Mouse (Mus musculus) kidney, postnatal 0 days (tissue): ENCODE measurements around the gene Bub1b. TPM values are rescaled to one million over a fixed set of nuclear protein-coding genes. Genes with fewer than 3 reads are reported as not detected.
"Not testable (repeated sequence)": the region's sequence is repeated elsewhere in the genome, so short reads cannot be mapped to it uniquely, and the experiment has no call there.

ENCODE experiments used
- ATAC-seq: fragments of 200-750 bp; cut with Nextera tagmentation; replicated peaks from 2 replicates; pipeline ENCODE4 v1.8.0; 2017; ENCODE audit warnings: low read depth, moderate number of reproducible peaks, moderate TSS enrichment, moderate library complexity; ENCODE audit not compliant: low FRiP score
- DNase-seq: peaks from one replicate; pipeline ENCODE4 v3.0.0-alpha.2; 2016; ENCODE audit warnings: low spot score
- H3K27ac ChIP-seq: fragments of 300-500 bp; sonication (generic); 2 replicates; pipeline ENCODE4 v1.5.1; 2014; ENCODE audit warnings: mild to moderate bottlenecking
- H3K27me3 ChIP-seq: fragments of 300-500 bp; sonication (generic); 2 replicates; pipeline ENCODE4 v1.6.1; 2014; ENCODE audit warnings: low read length, mixed read lengths; ENCODE audit not compliant: insufficient read depth
- H3K36me3 ChIP-seq: fragments of 300-500 bp; sonication (generic); 2 replicates; pipeline ENCODE4 v1.6.1; 2014; ENCODE audit warnings: low read length, mixed read lengths; ENCODE audit not compliant: insufficient read depth
- H3K4me1 ChIP-seq: fragments of 300-500 bp; sonication (generic); replicated peaks from 2 replicates; pipeline ENCODE4 v1.6.1; 2014; ENCODE audit warnings: antibody characterized with exemption, low read length, mixed read lengths; ENCODE audit not compliant: insufficient read depth
- H3K4me2 ChIP-seq: fragments of 300-500 bp; sonication (generic); 2 replicates; pipeline ENCODE4 v1.6.1; 2014; ENCODE audit warnings: mild to moderate bottlenecking, low read length, moderate library complexity, mixed read lengths
- H3K4me3 ChIP-seq: fragments of 300-500 bp; sonication (generic); replicated peaks from 2 replicates; pipeline ENCODE4 v1.5.1; 2014; ENCODE audit warnings: low read depth, low read length
- H3K9ac ChIP-seq: fragments of 300-500 bp; sonication (generic); 2 replicates; pipeline ENCODE4 v1.6.1; 2014; ENCODE audit warnings: low read depth, low read length
- H3K9me3 ChIP-seq: fragments of 300-500 bp; sonication (generic); replicated peaks from 2 replicates; pipeline ENCODE4 v1.6.1; 2016; ENCODE audit warnings: low read length, inconsistent platforms, mixed read lengths
- CTCF ChIP-seq: IDR thresholded peaks from 2 replicates; pipeline ENCODE4 v1.5.1; 2016; ENCODE audit warnings: antibody characterized with exemption, low read depth, mild to moderate bottlenecking, moderate library complexity
- WGBS: fragments of 180-500 bp; shearing (Covaris S2); extraction: QIAGEN DNeasy Blood & Tissue Kit; methylation state at CpG from one replicate; pipeline ENCODE4 v1.1.7; 2014; 5-methylcytosine and 5-hydroxymethylcytosine counted together
- polyA plus RNA-seq: library from polyadenylated mRNA; unstranded; fragments of >200 nt; fragmentation: Nextera tagmentation; extraction: Ambion mirVana; gene quantifications from 2 replicates; pipeline ENCODE4 v1.2.1, GENCODE M21; 2015

Bub1b gene
- 28.7 and 34.2 TPM in 2 replicates for polyA plus RNA-seq

DNA sequence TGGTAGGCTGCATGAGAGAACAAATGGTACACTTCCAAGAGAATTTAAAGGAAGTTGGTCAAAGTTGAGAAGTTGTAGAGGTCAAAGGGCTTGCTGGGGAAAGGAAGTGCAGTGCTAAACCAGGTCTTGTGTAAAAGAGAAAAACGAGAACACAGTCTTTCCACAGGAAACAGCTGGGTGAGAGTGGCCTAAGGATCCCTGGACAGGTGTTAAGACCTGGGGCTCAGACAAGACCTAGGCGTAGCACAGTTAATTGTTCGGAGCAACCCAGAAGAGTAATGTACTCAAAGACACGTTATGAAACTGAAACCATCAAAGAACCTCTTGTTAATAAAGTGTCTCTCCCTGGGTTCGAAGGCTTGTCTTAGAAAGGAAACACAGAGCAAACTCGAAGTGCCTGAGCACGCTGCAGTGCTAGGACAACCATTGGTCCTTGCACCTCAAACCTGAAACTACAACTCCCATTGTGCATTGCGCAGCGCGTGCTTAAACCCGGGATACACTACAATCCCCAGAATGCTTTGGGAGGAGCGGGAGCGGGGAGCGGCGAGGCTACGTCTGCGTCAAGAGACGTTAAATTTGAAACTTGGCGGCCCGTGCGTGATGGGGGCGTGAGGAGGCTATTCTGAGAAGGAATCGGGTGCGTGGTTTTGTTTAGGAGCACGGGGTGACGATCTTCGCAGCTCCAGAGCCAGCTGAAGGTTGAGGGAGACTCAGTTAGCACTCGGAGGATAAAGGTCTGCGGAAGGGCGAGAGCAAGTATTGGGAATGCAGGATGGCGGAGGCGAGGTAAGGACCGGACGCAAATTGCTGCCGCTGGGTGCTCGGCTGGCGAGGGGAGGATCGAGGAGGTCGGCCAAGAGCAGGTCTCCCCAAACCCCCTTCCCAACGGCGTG is at the start of gene Bub1b:
Gene Bub1b (plus strand): TSS at position 539 of the 896 bp plus-strand sequence.
- no peak within 1 kb of the TSS for H3K27ac ChIP-seq
- peak within 1 kb of the TSS; percentile 66 for H3K4me2 ChIP-seq
- no peaks in the 10 kb centered on the region for H3K27me3 ChIP-seq
- H3K36me3 ChIP-seq: peaks cover 4% of the 10 kb centered on the region; the same call in 1 of the 2 replicates
- WGBS: 5% methylated on average over 41 of the region's 41 CpGs
- no peak for TF ChIP-seq CTCF
- ATAC-seq: peak; percentile 95
- no peaks in the 10 kb centered on the region for H3K9me3 ChIP-seq
- DNase-seq: peak; percentile 98
- no peaks in the 10 kb centered on the region; the same call in 1 of the 2 replicates for H3K4me1 ChIP-seq
- peak within 1 kb of the TSS; percentile 60 for H3K9ac ChIP-seq
- H3K4me3 ChIP-seq: peak within 1 kb of the TSS; percentile 63

DNA sequence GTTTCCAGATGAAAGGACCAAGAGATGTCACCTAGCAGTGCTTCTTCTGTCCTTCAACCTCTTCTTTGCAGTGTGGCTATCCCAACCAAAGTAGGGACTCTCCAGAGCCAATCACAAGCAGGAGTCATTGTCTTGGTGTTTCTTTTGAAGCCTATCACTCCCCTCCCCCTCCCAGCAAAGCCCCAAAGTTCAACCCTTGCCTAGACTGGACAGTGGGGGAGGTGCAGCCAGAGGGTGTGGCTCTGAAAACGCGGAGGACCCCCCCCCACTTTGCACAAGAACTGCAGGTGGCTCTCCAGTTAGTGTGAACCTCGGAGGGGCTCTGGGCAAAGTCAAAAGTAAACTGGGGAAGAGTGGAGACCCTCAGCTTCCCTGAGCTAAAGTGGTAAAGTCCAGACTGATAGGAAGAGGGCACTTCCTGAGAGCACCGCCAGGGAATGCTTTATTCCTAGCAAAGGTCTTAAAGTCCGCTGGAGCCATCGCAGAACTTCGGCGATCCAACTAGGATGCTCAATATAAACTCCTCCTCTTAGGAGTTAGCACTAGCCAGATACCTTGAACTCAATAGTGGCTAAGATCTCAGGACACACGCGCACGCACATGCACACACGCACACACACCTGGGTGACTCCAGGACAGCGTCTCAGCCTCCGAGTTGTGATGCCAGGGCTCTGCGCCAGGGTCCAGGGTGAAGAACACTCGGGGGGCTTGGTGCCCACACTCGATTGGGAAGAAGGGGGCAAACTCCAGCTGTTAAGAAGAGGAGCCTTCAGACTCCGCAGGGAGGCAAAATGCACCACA is 49.4 kb upstream of the Bub1b start:
- Histone ChIP-seq H3K9ac (peak overlapping the region; percentile 74), H3K4me3 (peak overlapping the region; percentile 76), H3K27me3 (no peaks in the 10 kb centered on the region), H3K27ac (peak overlapping the region; percentile 54), H3K4me1 (peaks cover 46% of the 10 kb centered on the region), H3K36me3 (no peaks in the 10 kb centered on the region), H3K9me3 (no peaks in the 10 kb centered on the region), H3K4me2 (peak overlapping the region; percentile 82)
- ATAC-seq (no peak), DNase-seq (peak; percentile 76)
- peak; percentile 41; the same call in 1 of the 2 replicates for TF ChIP-seq CTCF
- WGBS: 0% methylated on average over 18 of the region's 18 CpGs

- Histone ChIP-seq H3K4me2 (peak within 1 kb of the TSS; percentile 82), H3K9ac (peak within 1 kb of the TSS; percentile 74), H3K27me3 (no peaks in the 10 kb centered on the region), H3K4me1 (peaks cover 35% of the 10 kb centered on the region), H3K9me3 (no peaks in the 10 kb centered on the region), H3K4me3 (peak within 1 kb of the TSS; percentile 76), H3K27ac (peak within 1 kb of the TSS; percentile 54), H3K36me3 (no peaks in the 10 kb centered on the region)
- peak; percentile 99 for DNase-seq
- no peak for TF ChIP-seq CTCF
- ATAC-seq: peak; percentile 84
- WGBS: under 1% methylated on average over 45 of the region's 45 CpGs
Measured at GRCm38 (mm10) chr2:118549507-118550473, 48.2 kb upstream of the Bub1b start, which contains the start of gene Bmf. Bmf (minus strand) TSS chr2:118549687.

DNA sequence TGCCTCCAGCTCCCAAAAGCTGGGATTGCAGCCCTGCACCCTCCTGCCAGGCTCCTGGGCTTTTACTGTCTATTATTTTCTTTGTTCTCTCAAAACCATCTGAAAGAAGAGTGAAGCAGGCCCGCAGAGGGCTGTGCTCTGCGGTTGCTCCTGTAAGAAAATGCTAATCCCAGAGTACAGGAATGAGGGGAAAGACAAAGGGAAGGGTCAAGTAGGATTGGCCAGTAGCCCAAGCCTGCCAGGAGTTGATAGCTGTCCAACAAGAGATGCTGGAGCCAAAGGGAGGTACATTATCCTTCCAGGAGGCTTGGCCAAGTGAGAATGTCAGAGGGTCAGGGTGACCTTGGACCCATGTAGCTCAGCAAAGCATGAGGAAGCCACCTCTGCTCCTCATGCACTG is 46.4 kb upstream of the Bub1b start:
- Histone ChIP-seq H3K27ac (no peak overlapping the region), H3K27me3 (no peaks in the 10 kb centered on the region), H3K4me3 (no peak overlapping the region), H3K4me1 (peaks cover 19% of the 10 kb centered on the region), H3K9me3 (no peaks in the 10 kb centered on the region), H3K4me2 (no peak overlapping the region), H3K36me3 (no peaks in the 10 kb centered on the region), H3K9ac (no peak overlapping the region)
- TF ChIP-seq CTCF: no peak
- DNase-seq: no peak
- ATAC-seq: no peak
- 65% methylated on average over 2 of the region's 2 CpGs for WGBS

- not testable (repeated sequence) for H3K9me3 ChIP-seq, DNase-seq, H3K27me3 ChIP-seq, H3K36me3 ChIP-seq, H3K4me1 ChIP-seq
- ATAC-seq: peak; percentile 52
- H3K4me2 ChIP-seq: peak overlapping the region; percentile 51
- peak overlapping the region; percentile 82 for H3K27ac ChIP-seq
- WGBS: 49% methylated on average over 14 of the region's 17 CpGs
- peak overlapping the region; percentile 34 for H3K4me3 ChIP-seq
- H3K9ac ChIP-seq: peak overlapping the region; percentile 61
Measured at GRCm38 (mm10) chr2:118554356-118554990, 43.5 kb upstream of the Bub1b start.
